Mouse (Mus musculus) kidney, adult 9 months (tissue): ENCODE results near the gene Pkig.
"Not testable (repeated sequence)": the region's sequence is repeated elsewhere in the genome, so short reads cannot be mapped to it uniquely, and the experiment has no call there.

Experiments
- DNase-seq: peaks from one replicate; pipeline ENCODE4 v3.0.0; 2022

Pkig gene

GRCm38 (mm10) chr2:163644047-163644446, 14.1 kb upstream of the Pkig start:
- no peak for DNase-seq

- DNase-seq: peak; percentile 99
These were observed 13.4 kb upstream of the Pkig start, which contains the start of gene Serinc3 for GRCm38 (mm10) chr2:163644575-163645385. Gene Serinc3, minus strand, starts transcription at chr2:163645131.

GRCm38 (mm10) chr2:163645700-163646460, 12.3 kb upstream of the Pkig start:
- no peak for DNase-seq

- DNase-seq: no peak
These were observed 11.6 kb upstream of the Pkig start for GRCm38 (mm10) chr2:163646461-163647080.

GRCm38 (mm10) chr2:163655699-163656098, 2.5 kb upstream of the Pkig start:
- not testable (repeated sequence) for DNase-seq

- DNase-seq: no peak
These were observed 700 bp upstream of the Pkig start for GRCm38 (mm10) chr2:163657486-163657885.

- peak; percentile 71 for DNase-seq
These were observed 755 bp downstream of the Pkig start for GRCm38 (mm10) chr2:163658941-163659340.

GRCm38 (mm10) chr2:163659431-163659830, 1.2 kb downstream of the Pkig start:
- no peak for DNase-seq

- DNase-seq: no peak
These were observed 2.0 kb downstream of the Pkig start for GRCm38 (mm10) chr2:163660103-163660701.

GRCm38 (mm10) chr2:163661371-163661850, 3.2 kb downstream of the Pkig start:
- peak; percentile 44 for DNase-seq

- DNase-seq: no peak
These were observed 3.9 kb downstream of the Pkig start for GRCm38 (mm10) chr2:163662076-163662475.

- DNase-seq: no peak
These were observed 4.6 kb downstream of the Pkig start for GRCm38 (mm10) chr2:163662698-163663221.

- DNase-seq: no peak
These were observed 5.7 kb downstream of the Pkig start for GRCm38 (mm10) chr2:163663930-163664329.

- DNase-seq: no peak
These were observed 8.9 kb downstream of the Pkig start for GRCm38 (mm10) chr2:163667045-163667444.

- DNase-seq: no peak
These were observed 12.8 kb downstream of the Pkig start for GRCm38 (mm10) chr2:163670872-163671594.

- no peak for DNase-seq
These were observed 16.2 kb downstream of the Pkig start for GRCm38 (mm10) chr2:163674397-163674796.

- DNase-seq: no peak
These were observed 17.0 kb downstream of the Pkig start for GRCm38 (mm10) chr2:163675144-163675619.

- no peak for DNase-seq
These were observed 17.5 kb downstream of the Pkig start for GRCm38 (mm10) chr2:163675662-163676061.

- DNase-seq: no peak
These were observed 18.1 kb downstream of the Pkig start for GRCm38 (mm10) chr2:163676321-163676720.

GRCm38 (mm10) chr2:163676745-163677144, 18.6 kb downstream of the Pkig start:
- DNase-seq: no peak

GRCm38 (mm10) chr2:163682344-163682743, 24.2 kb downstream of the Pkig start:
- DNase-seq: no peak

GRCm38 (mm10) chr2:163685287-163685686, 27.1 kb downstream of the Pkig start:
- DNase-seq: no peak
